Mouse (Mus musculus) layer of hippocampus, adult 8-10 months (tissue): ENCODE results near the gene Ppp1r27. TPM values are rescaled to one million over a fixed set of nuclear protein-coding genes. Genes with fewer than 3 reads are reported as not detected.
"Not testable (repeated sequence)": the region's sequence is repeated elsewhere in the genome, so short reads cannot be mapped to it uniquely, and the experiment has no call there.

ENCODE experiments used
- DNase-seq, 2 experiments: peaks; one replicate each; pipeline ENCODE4 v3.0.0; 2022; ENCODE audit warnings: low spot score in 2 of 2
- total RNA-seq, 4 experiments: library from RNA; stranded (reverse); gene quantifications; 2 replicates each; pipeline ENCODE4 v1.2.4; 2022

Ppp1r27 gene
- total RNA-seq, 4 experiments from 2014 or later = not detected

DNA sequence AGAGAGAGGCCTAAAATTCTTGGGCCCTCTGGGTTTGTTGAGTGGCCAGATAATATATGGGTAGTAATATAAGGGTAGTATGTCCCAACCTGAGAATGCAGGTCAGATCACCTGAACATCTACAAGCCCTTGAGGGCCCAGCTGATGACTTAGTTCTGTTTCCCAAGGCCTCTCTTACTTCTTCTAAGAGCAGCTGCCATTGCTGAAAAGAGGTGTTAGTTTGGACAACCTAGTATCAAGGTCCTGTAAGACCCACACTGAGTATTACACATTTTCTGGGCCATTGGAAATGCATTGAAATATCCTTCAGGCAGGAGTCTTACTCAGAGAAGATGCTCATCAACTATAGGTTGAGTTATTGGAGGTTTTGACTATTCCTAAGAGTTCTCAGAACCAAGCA lies 25.0 kb upstream of the Ppp1r27 start:
- DNase-seq = no peak

DNA sequence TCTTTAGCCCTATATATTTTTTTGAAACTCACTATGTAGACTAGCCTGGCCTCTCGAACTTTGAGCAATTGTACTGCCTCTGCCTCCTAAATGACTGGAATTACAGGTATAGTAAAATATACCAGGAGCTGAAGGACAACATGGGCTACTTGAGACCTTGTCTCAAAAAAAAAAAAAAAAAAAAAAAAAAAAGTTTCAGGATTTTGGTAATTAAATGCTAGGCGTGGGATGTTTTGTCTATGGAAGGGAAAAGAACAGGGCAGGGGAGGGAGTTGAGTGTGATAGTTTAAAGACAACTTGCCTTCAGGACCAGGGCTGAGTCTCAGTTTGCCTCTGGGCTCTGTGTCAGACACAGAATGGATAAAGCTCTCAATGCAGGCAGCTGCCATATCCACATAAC lies 24.1 kb upstream of the Ppp1r27 start:
- DNase-seq = no peak

GRCm38 (mm10) chr11:120574278-120574600 lies 23.3 kb upstream of the Ppp1r27 start:
- no peak for DNase-seq

- no peak for DNase-seq
Measured at GRCm38 (mm10) chr11:120573585-120574277, 22.8 kb upstream of the Ppp1r27 start.

GRCm38 (mm10) chr11:120572752-120573584 lies 22.0 kb upstream of the Ppp1r27 start, which contains the start of gene P4hb:
P4hb (minus strand) TSS chr11:120573253.
- peak; percentile 100 for DNase-seq

DNA sequence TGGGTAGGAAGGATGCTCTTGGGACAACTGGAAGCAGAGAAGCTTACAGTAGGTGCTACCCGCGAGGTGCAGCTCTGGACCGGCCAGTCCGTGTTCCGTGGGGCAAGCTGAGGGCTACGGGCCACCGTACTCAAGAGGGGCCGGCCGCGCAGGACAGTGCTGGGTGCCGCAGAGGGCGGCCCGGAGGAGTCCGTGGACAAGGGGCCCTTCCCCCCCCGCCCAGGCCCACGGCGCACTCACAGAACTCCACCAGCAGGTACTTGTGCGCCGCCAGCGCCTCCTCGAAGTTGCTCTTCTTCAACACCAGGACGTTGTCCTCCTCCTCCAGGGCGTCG lies 21.5 kb upstream of the Ppp1r27 start:
- no peak for DNase-seq

GRCm38 (mm10) chr11:120571754-120572416 lies 21.0 kb upstream of the Ppp1r27 start:
- DNase-seq = no peak

- no peak for DNase-seq
Measured at GRCm38 (mm10) chr11:120571122-120571521, 20.2 kb upstream of the Ppp1r27 start.

- DNase-seq = no peak
Measured at GRCm38 (mm10) chr11:120568324-120568723, 17.4 kb upstream of the Ppp1r27 start.

- DNase-seq = no peak
Measured at GRCm38 (mm10) chr11:120565114-120565513, 14.2 kb upstream of the Ppp1r27 start.

DNA sequence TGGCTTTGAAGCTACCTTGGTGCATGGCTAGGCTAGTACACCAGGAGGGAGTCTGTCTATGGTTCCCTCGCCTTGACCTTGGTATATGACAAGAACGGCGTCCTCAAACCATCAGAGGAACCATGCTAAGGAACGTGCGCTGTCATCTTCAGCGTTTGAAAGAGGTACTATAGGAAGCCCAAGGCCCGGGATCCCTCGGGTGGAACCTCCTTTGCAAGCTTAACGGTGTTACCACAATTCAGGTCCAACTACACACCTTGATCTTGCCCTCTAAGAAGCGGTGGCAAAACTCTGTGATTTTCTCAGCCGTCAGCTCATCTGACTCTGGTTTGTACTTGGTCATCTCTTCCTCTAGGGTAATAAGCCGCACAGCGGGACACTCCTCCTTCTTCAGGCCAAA lies 12.0 kb upstream of the Ppp1r27 start:
- DNase-seq = no peak

DNA sequence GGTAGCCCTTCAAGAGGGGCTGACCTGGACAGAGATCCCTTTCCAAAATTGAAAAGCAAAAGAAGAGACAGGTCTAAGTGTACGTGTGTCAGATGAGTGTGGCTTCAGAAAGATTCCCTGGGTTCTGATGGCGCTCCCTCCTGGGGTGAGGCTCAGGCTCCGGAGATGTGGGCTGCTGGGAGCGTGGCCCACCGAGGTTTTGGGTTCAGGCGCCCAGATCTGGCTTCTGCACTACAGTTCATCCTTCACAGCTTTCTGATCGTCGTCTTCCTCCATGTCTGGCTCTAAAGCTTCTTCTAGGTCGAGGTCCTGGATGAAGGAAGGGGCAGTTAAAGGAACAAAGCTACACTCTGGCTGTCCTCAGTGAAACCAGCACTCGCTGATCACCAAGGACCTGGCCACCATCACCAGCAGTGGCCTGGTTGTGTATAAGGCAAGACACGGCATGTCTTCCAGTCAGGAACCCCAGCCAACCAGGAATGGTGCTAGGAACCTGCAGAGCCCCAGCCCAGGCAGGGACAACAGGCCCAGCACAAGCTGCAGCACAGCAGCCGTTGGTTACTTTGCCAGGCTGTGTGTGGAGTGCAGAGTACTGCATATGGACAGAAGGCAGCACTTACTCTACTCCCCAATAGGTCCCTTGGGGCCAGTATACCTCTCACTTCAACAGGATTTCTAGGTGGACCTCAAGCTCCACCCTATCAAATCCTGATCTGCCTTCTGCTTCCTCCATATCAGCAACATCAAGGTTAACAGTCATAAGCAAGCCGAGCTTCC lies 10.2 kb upstream of the Ppp1r27 start:
- DNase-seq = no peak

GRCm38 (mm10) chr11:120558843-120559242 lies 7.9 kb upstream of the Ppp1r27 start:
- not testable (repeated sequence) for DNase-seq

DNA sequence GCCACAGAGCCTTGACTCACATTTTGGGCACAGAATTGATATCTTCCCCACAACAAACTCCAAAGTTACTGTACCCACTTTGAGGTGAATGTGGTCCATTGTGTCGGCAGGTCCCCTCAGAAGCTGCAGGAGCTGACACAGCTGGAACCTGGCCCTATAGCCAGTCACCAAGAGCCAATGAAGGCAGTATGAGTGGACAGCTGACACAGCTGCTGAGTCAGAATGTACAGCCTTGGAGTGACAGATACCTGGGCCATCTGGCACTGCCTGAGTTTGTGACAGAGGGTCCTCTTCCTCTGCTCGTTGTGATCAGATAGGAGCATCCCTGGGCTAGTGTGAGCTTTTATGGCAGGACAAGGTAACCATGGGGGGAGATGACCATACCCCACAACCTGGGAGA lies 4.3 kb upstream of the Ppp1r27 start:
- DNase-seq = no peak

GRCm38 (mm10) chr11:120554834-120555233 lies 3.9 kb upstream of the Ppp1r27 start:
- no peak for DNase-seq

DNA sequence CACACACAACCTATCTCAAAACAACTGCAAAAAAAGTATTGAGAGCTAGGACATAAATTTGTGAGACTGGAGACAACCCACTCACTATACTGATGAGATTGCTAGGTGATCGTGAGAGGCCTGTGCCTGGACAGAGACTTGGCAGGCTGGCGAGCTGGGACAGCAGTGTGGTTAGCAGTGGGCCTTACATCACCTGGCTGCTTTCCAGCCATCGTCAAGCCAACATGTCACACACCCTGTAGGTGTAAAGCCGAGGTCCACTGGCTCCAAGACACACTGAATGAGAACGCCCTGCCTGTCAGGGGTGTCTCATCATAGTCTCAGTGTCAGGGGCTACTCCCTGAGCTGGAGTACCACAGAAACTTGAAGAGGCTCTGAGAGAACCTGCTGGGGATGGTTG lies 1.8 kb upstream of the Ppp1r27 start:
- DNase-seq = no peak

DNA sequence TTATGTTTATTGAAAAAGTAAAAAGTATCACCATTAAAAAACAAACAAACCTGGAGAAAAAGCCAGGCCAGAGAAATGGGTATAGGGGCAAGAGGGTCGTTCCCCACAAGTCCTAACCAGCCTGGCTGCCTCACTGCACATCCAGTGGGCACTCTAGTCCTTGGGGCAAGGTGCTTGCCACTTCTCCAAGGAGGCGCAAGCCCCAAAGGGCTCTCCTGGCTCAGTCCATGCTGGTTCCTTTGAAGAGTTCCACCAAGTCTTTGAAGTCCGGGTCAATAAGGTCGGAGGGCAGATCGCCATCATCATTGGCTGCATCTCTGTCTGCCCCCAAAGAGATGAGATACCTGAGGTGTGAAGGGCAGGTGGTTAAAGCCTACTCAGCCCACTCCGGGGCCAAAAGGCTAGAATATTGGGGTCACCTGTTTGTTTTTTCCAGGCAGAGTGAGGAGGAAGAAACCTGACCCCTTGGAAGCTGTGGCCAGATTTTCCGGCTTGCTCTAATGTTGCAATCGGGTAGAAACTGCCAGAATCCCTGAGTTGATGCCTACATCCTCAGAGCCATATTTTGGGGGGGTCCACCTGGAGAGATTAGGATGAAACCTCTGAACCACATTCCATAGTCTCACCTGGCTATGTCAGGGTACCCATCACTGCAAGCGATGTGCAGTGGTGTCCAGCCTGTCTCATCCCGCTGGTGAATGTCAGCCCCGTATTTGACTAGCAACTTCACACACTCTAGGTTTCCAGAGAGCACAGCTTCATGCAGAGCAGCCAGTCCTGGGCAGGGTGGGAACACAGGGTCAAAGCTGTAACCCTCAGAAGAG lies 734 bp downstream of the Ppp1r27 start:
- DNase-seq = no peak

- DNase-seq = peak; percentile 84 to 87
Measured at GRCm38 (mm10) chr11:120549168-120549945, 1.6 kb downstream of the Ppp1r27 start, which contains the start of gene Mcrip1. Mcrip1 (minus strand) TSS chr11:120549727.

- DNase-seq = no peak
Measured at GRCm38 (mm10) chr11:120548786-120549167, 2.2 kb downstream of the Ppp1r27 start.

DNA sequence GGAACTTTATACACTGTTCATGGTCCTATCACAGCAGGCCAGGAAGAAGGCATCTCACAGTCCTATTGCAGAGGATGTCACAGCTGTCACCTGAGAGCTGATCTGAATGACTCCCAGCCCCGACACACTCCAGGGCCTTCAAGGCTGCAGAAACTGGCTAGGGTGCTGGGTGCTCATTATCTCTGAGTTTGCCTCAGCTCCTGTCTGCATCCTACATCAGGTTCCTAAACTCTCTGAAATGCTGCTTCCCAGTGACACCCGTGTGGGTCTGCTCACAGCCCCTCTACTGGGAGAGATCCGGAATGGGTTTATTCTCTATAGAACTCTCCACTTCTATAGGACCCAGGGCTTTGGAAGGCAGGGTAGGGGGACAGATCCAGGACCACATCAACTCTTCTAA lies 2.7 kb downstream of the Ppp1r27 start:
- DNase-seq = no peak
